Mouse (Mus musculus) heart, embryonic 15.5 days (tissue): ENCODE measurements around the gene Ssh3. TPM values are rescaled to one million over a fixed set of nuclear protein-coding genes. Genes with fewer than 3 reads are reported as not detected.
A peak's percentile ranks its signal among the peaks of the same experiment; 100 is the strongest.

Source experiments
- ATAC-seq: fragments of 200-750 bp; cut with Nextera tagmentation; replicated peaks from 2 replicates; pipeline ENCODE4 v1.8.0; 2017; ENCODE audit warnings: low read depth, moderate TSS enrichment; ENCODE audit not compliant: insufficient number of reproducible peaks, insufficient read depth, low FRiP score
- H3K27ac ChIP-seq: fragments of 300-500 bp; sonication (generic); 2 replicates; pipeline ENCODE4 v1.5.1; 2015; ENCODE audit warnings: mild to moderate bottlenecking, inconsistent platforms
- H3K27me3 ChIP-seq: fragments of 300-500 bp; sonication (generic); 2 replicates; pipeline ENCODE4 v1.6.1; 2015; ENCODE audit warnings: inconsistent platforms
- H3K36me3 ChIP-seq: fragments of 300-500 bp; sonication (generic); 2 replicates; pipeline ENCODE4 v1.6.1; 2015; ENCODE audit warnings: mild to moderate bottlenecking, inconsistent platforms
- H3K4me1 ChIP-seq: fragments of 300-500 bp; sonication (generic); replicated peaks from 2 replicates; pipeline ENCODE4 v1.6.1; 2015; ENCODE audit warnings: inconsistent platforms
- H3K4me2 ChIP-seq: fragments of 300-500 bp; sonication (generic); 2 replicates; pipeline ENCODE4 v1.6.1; 2015; ENCODE audit warnings: inconsistent platforms, mild to moderate bottlenecking, moderate library complexity
- H3K4me3 ChIP-seq: fragments of 300-500 bp; sonication (generic); 2 replicates; pipeline ENCODE4 v1.5.1; 2015; ENCODE audit warnings: mild to moderate bottlenecking, inconsistent platforms
- H3K9ac ChIP-seq: fragments of 300-500 bp; sonication (generic); 2 replicates; pipeline ENCODE4 v1.6.1; 2015; ENCODE audit warnings: mild to moderate bottlenecking, inconsistent platforms
- H3K9me3 ChIP-seq: fragments of 300-500 bp; sonication (generic); replicated peaks from 2 replicates; pipeline ENCODE4 v1.6.1; 2016; ENCODE audit warnings: inconsistent platforms
- WGBS: fragments of 180-500 bp; shearing (Covaris S2); methylation state at CpG from one replicate; pipeline ENCODE4 v1.1.7; 2015; ENCODE audit warnings: mixed read lengths; 5-methylcytosine and 5-hydroxymethylcytosine counted together
- polyA plus RNA-seq: library from polyadenylated mRNA; unstranded; fragments of >200 nt; fragmentation: Nextera tagmentation; extraction: Ambion mirVana; gene quantifications from 2 replicates; pipeline ENCODE4 v1.2.1, GENCODE M21; 2015

Ssh3 gene
- polyA plus RNA-seq, 1 experiment from 2014 or later: 6.0 TPM

- peaks cover 35% of the 10 kb centered on the region for H3K36me3 ChIP-seq
- peak overlapping the region; percentile 70 for H3K27ac ChIP-seq
- H3K9ac ChIP-seq: no peak overlapping the region
- H3K9me3 ChIP-seq: no peaks in the 10 kb centered on the region
- H3K4me1 ChIP-seq: peaks cover 14% of the 10 kb centered on the region
- 0 out of 2 replicates have a peak overlapping the region, but pooled peaks have one; percentile 8 for H3K4me2 ChIP-seq
- peak; percentile 47; the same call in 1 of the 2 replicates for ATAC-seq
- no peaks in the 10 kb centered on the region for H3K27me3 ChIP-seq
- 57% methylated on average over 14 of the region's 14 CpGs for WGBS
- no peak overlapping the region for H3K4me3 ChIP-seq
Measured at GRCm38 (mm10) chr19:4294381-4295097, 25.6 kb upstream of the Ssh3 start.

- Histone ChIP-seq H3K27me3 (no peaks in the 10 kb centered on the region), H3K27ac (no peak overlapping the region), H3K36me3 (peaks cover 67% of the 10 kb centered on the region), H3K4me2 (no peak overlapping the region), H3K9me3 (no peaks in the 10 kb centered on the region), H3K4me3 (no peak overlapping the region), H3K9ac (no peak overlapping the region), H3K4me1 (peaks cover 7% of the 10 kb centered on the region)
- ATAC-seq: no peak
- WGBS: 90% methylated on average over 11 of the region's 11 CpGs
Measured at GRCm38 (mm10) chr19:4291161-4291560, 22.2 kb upstream of the Ssh3 start.

DNA sequence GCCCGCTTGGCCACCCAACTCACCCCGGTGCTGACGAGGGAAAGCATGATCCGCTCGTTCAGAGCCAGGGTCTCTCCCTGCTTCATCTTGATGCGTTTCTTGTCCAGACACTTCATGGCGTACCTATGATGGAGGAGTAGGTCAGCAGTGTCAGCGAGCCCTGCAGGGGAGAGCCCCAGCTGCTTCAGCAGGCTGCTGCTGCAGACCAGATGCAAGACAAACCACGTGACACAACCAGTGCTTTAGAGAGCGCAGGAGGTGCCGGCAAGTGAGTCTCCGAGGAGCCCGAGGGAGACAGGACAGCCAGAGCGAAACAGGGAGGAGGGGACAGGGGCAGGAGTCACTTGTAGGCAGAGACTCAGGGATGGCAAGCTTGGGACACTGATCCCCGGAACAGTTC is 21.8 kb upstream of the Ssh3 start:
- Histone ChIP-seq H3K4me1 (peaks cover 7% of the 10 kb centered on the region), H3K27me3 (no peaks in the 10 kb centered on the region), H3K27ac (no peak overlapping the region), H3K36me3 (peaks cover 71% of the 10 kb centered on the region), H3K4me3 (no peak overlapping the region), H3K9ac (no peak overlapping the region), H3K9me3 (no peaks in the 10 kb centered on the region), H3K4me2 (no peak overlapping the region)
- no peak for ATAC-seq
- 76% methylated on average over 15 of the region's 15 CpGs for WGBS

- no peak for ATAC-seq
- Histone ChIP-seq H3K27me3 (0 out of 2 replicates have a peak, but pooled peaks cover 5% of the 10 kb centered on the region), H3K4me1 (peaks cover 10% of the 10 kb centered on the region), H3K4me2 (peak overlapping the region; percentile 85), H3K9me3 (no peaks in the 10 kb centered on the region), H3K9ac (no peak overlapping the region), H3K27ac (no peak overlapping the region), H3K4me3 (peak overlapping the region; percentile 66), H3K36me3 (peaks cover 35% of the 10 kb centered on the region)
- WGBS: 44% methylated on average over 7 of the region's 7 CpGs
Measured at GRCm38 (mm10) chr19:4283653-4284052, 14.7 kb upstream of the Ssh3 start.

- H3K4me1 ChIP-seq: peaks cover 10% of the 10 kb centered on the region
- ATAC-seq: peak; percentile 93
- under 1% methylated on average over 50 of the region's 50 CpGs for WGBS
Measured at GRCm38 (mm10) chr19:4282898-4283553, 14.0 kb upstream of the Ssh3 start, which contains the start of gene Ankrd13d. Ankrd13d (minus strand) TSS chr19:4283137.

DNA sequence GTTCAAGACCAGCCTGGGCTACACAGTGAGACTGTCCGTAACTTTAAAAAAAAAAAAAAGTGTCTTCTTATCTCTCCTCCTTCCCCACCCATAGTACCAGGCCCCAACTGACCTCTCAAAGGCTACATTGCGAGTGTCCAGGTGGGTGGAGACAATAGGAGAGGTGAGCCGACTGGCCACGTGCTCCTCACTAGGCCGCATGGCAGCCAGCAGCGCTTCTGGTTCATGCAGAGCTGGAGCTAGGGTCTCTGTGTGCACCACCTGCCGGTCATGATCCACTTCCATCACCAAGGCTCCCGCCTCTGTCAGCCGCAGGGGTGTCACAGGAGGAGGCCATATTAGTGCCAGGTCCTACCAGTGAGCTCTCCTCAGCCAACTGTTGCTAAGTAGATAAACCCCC is 11.4 kb upstream of the Ssh3 start:
- peaks cover 5% of the 10 kb centered on the region; the same call in 1 of the 2 replicates for H3K36me3 ChIP-seq
- no peak overlapping the region for H3K9ac ChIP-seq
- no peak overlapping the region for H3K4me3 ChIP-seq
- H3K4me2 ChIP-seq: no peak overlapping the region
- no peak overlapping the region for H3K27ac ChIP-seq
- no peaks in the 10 kb centered on the region for H3K9me3 ChIP-seq
- 0 out of 2 replicates have a peak, but pooled peaks cover 5% of the 10 kb centered on the region for H3K27me3 ChIP-seq
- 93% methylated on average over 9 of the region's 9 CpGs for WGBS
- H3K4me1 ChIP-seq: peaks cover 10% of the 10 kb centered on the region
- no peak for ATAC-seq

More at GRCm38 (mm10) chr19:4282898-4283553, 14.0 kb upstream of the Ssh3 start, which contains the start of gene Ankrd13d:
- peak within 1 kb of the TSS; percentile 56 for H3K9ac ChIP-seq
- peak within 1 kb of the TSS; percentile 85 for H3K4me2 ChIP-seq
- H3K4me3 ChIP-seq: peak within 1 kb of the TSS; percentile 66
- H3K27me3 ChIP-seq: 0 out of 2 replicates have a peak, but pooled peaks cover 5% of the 10 kb centered on the region
- H3K9me3 ChIP-seq: no peaks in the 10 kb centered on the region
- H3K36me3 ChIP-seq: peaks cover 31% of the 10 kb centered on the region
- no peak within 1 kb of the TSS for H3K27ac ChIP-seq

DNA sequence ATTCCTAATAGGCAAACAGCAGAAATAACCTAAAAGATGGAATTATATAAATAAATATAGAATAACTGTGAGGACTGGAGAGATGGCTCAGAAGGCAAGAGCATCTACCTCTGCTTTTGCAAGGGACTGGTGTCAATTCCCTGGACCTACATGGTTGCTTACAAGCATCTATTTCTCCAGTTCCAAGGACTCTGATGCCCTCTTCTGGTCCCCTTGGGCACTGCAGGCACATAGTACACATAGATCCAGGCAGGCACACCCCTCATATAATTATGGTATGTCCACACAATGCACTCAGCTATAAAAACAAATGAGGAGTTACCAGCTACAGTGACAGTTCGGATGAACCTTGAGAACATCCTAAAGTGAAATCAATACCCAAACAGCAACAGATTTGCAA is 10.5 kb upstream of the Ssh3 start:
- ATAC-seq: no peak
- H3K4me2 ChIP-seq: no peak overlapping the region
- no peak overlapping the region for H3K9ac ChIP-seq
- H3K36me3 ChIP-seq: 0 out of 2 replicates have a peak, but pooled peaks cover 3% of the 10 kb centered on the region
- H3K27me3 ChIP-seq: 0 out of 2 replicates have a peak, but pooled peaks cover 5% of the 10 kb centered on the region
- no peaks in the 10 kb centered on the region for H3K9me3 ChIP-seq
- WGBS: 96% methylated on average over 1 of the region's 1 CpGs
- H3K4me3 ChIP-seq: no peak overlapping the region
- peaks cover 10% of the 10 kb centered on the region for H3K4me1 ChIP-seq
- no peak overlapping the region for H3K27ac ChIP-seq

DNA sequence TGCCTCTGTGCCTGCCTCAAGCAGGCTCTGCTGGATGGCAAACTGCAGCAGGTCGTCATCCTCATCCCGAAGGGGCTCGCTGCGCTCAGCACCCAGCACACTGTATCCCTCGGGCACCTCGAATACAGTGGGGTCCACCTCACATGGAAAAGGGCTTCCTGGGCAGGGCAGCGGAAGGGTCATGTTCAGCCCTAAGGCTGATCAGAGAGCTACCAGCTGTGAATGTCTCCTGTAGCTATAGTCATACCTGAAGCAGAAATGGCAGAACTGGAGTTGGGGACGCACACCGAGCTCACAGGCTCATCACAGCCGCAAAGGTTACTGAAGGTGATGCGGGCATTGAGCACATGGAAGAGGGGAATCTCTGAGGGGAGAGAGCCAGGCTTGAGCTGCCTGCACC is 2.0 kb upstream of the Ssh3 start:
- no peaks in the 10 kb centered on the region for H3K36me3 ChIP-seq
- WGBS: 93% methylated on average over 11 of the region's 11 CpGs

GRCm38 (mm10) chr19:4270187-4270586 is 1.2 kb upstream of the Ssh3 start:
- Histone ChIP-seq H3K27ac (no peak overlapping the region), H3K36me3 (no peaks in the 10 kb centered on the region), H3K4me2 (no peak overlapping the region), H3K9ac (no peak overlapping the region), H3K4me1 (peaks cover 14% of the 10 kb centered on the region), H3K27me3 (peaks cover 13% of the 10 kb centered on the region), H3K9me3 (no peaks in the 10 kb centered on the region), H3K4me3 (no peak overlapping the region)
- WGBS: 68% methylated on average over 6 of the region's 6 CpGs
- no peak for ATAC-seq

More for the DNA sequence above, 2.0 kb upstream of the Ssh3 start:
- H3K4me1 ChIP-seq: peaks cover 14% of the 10 kb centered on the region
- ATAC-seq: no peak
- no peak overlapping the region for H3K4me2 ChIP-seq
- H3K9ac ChIP-seq: no peak overlapping the region
- H3K9me3 ChIP-seq: no peaks in the 10 kb centered on the region
- H3K4me3 ChIP-seq: no peak overlapping the region
- no peak overlapping the region for H3K27ac ChIP-seq
- peaks cover 13% of the 10 kb centered on the region for H3K27me3 ChIP-seq

DNA sequence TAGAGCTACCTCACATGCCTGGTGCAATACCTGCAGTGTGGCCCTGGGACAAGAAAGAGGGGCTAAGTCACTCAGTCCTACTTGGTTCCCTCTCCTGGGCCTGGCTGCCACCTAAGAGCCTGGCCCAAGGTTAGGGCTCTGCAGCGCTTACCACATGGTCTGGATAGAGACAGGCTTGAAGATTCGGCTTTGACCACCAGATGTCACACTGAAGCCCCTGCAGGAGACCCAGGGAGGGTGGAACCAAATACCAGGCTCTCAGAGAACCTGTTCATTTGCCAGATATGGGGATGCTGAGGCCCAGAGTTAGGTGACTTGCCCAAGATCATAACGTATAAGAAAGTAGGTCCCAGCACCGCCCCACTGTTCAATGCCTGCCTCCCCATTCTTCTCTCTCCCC is 3.0 kb downstream of the Ssh3 start:
- 70% methylated on average over 4 of the region's 4 CpGs for WGBS
- ATAC-seq: no peak
- no peak overlapping the region for H3K9ac ChIP-seq
- H3K4me1 ChIP-seq: peaks cover 14% of the 10 kb centered on the region
- H3K36me3 ChIP-seq: no peaks in the 10 kb centered on the region
- H3K27ac ChIP-seq: no peak overlapping the region
- H3K4me2 ChIP-seq: no peak overlapping the region
- H3K4me3 ChIP-seq: no peak overlapping the region
- H3K27me3 ChIP-seq: peaks cover 13% of the 10 kb centered on the region
- no peaks in the 10 kb centered on the region for H3K9me3 ChIP-seq

DNA sequence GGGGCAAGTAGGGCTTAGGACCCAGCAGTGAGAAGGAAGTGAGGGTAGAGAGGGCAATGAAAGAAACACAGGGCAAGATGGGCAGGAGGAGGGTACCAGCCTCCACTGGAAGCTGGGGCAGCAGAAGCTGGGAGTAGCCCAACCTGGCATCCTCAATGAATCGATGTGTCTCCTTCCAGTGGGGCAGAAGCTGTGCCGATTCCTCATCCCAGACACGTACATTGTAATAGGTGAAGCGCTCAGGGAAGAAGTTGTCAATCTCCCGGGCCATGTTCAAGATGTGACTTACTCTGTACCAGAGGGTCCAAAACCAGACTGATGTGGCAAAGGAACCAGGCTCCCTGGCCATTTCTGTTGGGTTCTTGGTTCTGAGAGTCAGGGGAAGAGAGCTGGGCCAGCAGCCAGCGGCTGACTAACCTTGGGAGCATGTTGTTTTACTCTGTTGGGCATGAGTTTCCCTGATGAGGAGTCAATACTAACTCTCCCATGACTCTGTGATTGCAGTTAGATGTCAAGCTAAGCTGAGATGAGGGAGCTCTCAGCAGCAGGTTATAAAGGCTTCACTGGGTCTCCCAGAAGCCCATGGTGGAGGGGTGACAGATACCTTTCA is 4.7 kb downstream of the Ssh3 start:
- Histone ChIP-seq H3K4me2 (no peak overlapping the region), H3K36me3 (no peaks in the 10 kb centered on the region), H3K9me3 (no peaks in the 10 kb centered on the region), H3K27me3 (peaks cover 9% of the 10 kb centered on the region), H3K4me1 (peaks cover 14% of the 10 kb centered on the region), H3K9ac (no peak overlapping the region), H3K4me3 (no peak overlapping the region), H3K27ac (no peak overlapping the region)
- 93% methylated on average over 6 of the region's 6 CpGs for WGBS
- no peak for ATAC-seq
